Mouse (Mus musculus): Measurements from ENCODE around the gene Vmac. TPM values are rescaled to one million over a fixed set of nuclear protein-coding genes. Genes with fewer than 3 reads are reported as not detected.

Vmac gene
- polyA plus RNA-seq, 1 experiment from 2014 or later, result 15.5 TPM

DNA sequence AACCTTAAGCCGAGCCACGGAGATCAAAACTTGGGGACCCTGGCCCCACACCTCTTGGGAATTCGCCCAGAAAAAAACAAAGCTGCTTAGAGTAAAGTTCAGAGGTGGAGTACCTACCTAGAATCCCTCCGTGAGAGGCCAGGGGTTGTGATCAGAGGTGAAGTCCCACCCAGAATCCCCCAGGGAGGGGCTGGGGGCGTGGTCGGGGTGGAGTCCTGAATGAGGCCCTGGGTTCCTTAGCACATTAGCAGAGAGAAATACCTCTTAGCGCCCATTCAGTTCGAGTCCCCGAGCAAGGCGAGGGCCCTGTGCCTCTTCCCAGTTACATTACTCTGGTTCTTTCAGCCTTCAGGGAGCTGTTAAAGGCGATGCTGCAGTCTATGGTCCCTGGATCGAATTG is 9.8 kb upstream of the Vmac start:
- H3K4me3 ChIP-seq, result peak overlapping the region; percentile 4; the same call in 1 of the 2 replicates
- 6% methylated on average over 12 of the region's 12 CpGs for WGBS
- H3K4me1 ChIP-seq, result peaks cover 39% of the 10 kb centered on the region
- H3K9me3 ChIP-seq (replicated peaks), result no peaks in the 10 kb centered on the region
- H3K27me3 ChIP-seq (ENCODE audit: low read depth, poor library complexity, severe bottlenecking), result peaks cover 12% of the 10 kb centered on the region
- H3K27ac ChIP-seq, result peak overlapping the region; percentile 56
- peaks cover 30% of the 10 kb centered on the region for H3K36me3 ChIP-seq
- peak; percentile 59 for DNase-seq (ENCODE audit: low spot score)

DNA sequence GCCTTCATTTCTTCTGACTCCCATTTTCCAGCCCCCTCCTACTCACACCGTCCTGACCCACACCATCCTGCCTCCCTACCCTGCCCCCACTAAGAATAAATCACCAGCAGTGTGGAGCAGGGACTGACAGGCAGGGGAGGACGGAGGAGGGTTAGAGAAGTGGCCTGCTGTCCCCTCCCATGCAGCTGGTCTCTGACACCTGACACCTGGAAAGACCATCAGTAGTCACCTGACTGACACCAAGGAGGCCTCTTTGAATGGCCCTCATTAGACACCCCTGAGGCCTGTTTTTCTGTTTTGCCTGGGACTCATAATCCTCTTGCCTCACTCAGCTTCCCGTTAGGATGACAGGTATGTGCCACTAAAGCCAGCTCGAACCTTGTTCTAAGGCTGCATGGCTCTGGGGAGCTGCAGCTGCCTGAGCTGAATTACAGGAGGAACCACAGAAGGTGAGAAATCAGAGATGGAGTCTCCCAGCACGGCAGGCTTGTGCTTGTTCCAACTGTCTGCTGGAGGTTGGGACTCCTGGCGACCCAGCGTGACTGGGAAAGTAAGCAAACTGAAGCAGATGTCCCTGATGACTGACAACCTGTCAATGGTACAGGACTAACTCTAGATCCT is 9.3 kb upstream of the Vmac start:
- no peaks in the 10 kb centered on the region for H3K9me3 ChIP-seq (replicated peaks)
- no peak for DNase-seq (ENCODE audit: low spot score)
- H3K4me3 ChIP-seq, result peak overlapping the region; percentile 4; the same call in 1 of the 2 replicates
- peaks cover 12% of the 10 kb centered on the region for H3K27me3 ChIP-seq (ENCODE audit: low read depth, poor library complexity, severe bottlenecking)
- H3K36me3 ChIP-seq, result peaks cover 35% of the 10 kb centered on the region
- peaks cover 44% of the 10 kb centered on the region for H3K4me1 ChIP-seq
- peak overlapping the region; percentile 56; the same call in 1 of the 2 replicates for H3K27ac ChIP-seq
- 3% methylated on average over 7 of the region's 7 CpGs for WGBS

DNA sequence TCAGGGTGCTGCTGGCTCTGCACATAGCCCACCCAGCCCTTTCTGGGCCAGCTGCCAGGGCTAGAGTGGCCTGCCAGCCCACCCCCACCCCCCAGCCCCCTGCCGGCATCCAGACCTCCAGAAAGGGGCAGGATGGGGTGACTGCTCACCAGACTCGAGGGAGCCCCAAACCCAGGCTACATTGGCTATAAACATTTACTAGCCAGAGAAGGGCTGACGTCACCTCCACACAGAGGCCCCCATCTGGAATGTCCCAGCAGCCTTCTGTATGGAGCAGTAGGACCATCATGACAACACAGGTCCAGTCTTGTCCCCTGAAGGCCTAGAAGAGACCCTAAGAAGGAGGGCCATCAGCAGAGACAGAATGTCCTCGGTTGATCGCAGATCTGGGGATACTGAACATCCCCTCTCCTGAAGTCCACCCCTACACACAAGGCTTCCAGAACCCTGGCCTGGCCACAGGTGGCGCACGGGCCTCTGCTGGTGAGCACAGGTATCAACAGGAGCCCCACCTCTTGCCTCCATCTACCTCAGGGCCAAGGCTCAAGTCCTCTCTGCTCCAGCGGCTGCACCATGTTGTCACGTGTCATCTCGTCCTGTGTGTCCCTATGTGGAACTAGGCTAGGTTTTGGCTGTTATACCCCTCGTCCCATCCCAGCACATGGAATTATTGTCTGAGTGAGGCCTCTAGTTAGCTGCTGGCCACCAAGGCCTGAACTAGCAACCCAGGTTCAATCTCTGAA is 5.8 kb upstream of the Vmac start:
- DNase-seq (ENCODE audit: low spot score), result no peak
- Histone ChIP-seq H3K27ac (peak overlapping the region; percentile 53; the same call in 1 of the 2 replicates), H3K36me3 (peaks cover 63% of the 10 kb centered on the region)

DNA sequence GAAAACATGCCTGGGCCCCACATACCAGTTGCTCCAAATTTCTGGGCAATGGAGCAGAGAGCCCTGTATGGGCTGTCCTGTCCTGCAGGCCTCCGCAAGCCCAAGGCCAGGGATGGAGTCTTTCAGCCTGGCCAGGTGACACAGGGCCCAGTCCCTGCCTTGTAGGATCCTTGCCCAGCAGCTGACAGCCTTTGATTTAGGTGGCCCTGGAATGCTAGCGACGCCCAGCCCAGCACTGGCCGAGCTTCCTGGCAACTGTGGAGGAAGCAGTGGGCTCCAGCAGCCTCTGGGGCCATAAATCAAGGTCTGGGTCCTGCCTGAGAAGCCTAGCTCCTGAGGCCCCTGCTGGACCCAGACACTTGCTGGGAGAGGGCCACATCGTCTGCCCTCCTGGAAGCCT is 4.6 kb upstream of the Vmac start:
- no peak overlapping the region; the same call in 1 of the 2 replicates for H3K4me3 ChIP-seq
- 34% methylated on average over 5 of the region's 5 CpGs for WGBS
- H3K36me3 ChIP-seq, result peaks cover 63% of the 10 kb centered on the region
- H3K9me3 ChIP-seq (replicated peaks), result no peaks in the 10 kb centered on the region
- peak overlapping the region; percentile 53 for H3K27ac ChIP-seq
- peaks cover 46% of the 10 kb centered on the region for H3K4me1 ChIP-seq
- DNase-seq (ENCODE audit: low spot score), result peak; percentile 49
- no peaks in the 10 kb centered on the region for H3K27me3 ChIP-seq (ENCODE audit: low read depth, poor library complexity, severe bottlenecking)

More for the DNA sequence above, 5.8 kb upstream of the Vmac start:
- H3K4me3 ChIP-seq, result no peak overlapping the region
- H3K4me1 ChIP-seq, result peaks cover 51% of the 10 kb centered on the region
- no peaks in the 10 kb centered on the region for H3K9me3 ChIP-seq (replicated peaks)
- H3K27me3 ChIP-seq (ENCODE audit: low read depth, poor library complexity, severe bottlenecking), result peaks cover 6% of the 10 kb centered on the region
- WGBS, result 86% methylated on average over 11 of the region's 11 CpGs

DNA sequence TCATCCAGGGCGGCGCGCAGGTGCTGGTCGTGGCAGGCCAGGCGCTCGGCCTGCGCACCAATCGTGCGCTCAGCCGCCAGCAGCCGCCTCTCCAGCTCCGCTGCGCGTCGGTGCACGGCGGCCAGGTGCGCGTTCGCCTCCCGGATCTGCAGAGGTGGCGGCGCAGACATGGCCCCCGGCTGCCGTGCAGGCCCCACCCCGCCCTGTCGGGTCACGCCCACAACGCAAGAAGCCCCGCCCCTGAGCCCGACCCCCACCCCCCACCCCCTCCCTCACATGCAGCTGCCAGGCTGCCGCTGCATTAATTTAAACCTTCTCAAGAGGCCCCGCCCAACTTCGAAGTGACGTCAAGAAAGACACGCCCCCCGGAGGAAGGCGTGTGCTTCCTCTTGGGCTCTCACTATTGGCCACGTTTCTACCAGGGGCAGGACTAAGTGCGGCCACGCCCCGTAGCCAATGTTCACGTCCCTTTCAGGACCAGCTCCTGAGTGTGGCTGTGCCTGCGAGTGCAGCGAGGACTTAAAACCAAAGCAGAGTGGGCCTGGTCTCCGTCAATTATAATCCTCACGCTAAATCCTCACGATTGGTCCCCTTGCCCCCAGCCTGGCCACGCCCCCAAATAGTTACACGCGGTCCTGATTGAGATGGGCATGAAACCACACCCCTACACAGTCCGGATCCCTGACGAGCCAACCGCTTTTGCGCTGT is 1.0 kb downstream of the Vmac start:
- Histone ChIP-seq H3K27me3 (ENCODE audit: low read depth, poor library complexity, severe bottlenecking) (no peaks in the 10 kb centered on the region), H3K9me3 (replicated peaks) (no peaks in the 10 kb centered on the region), H3K4me3 (peak overlapping the region; percentile 84), H3K4me1 (peaks cover 37% of the 10 kb centered on the region), H3K27ac (peak overlapping the region; percentile 93), H3K36me3 (peaks cover 39% of the 10 kb centered on the region)
- WGBS, result under 1% methylated on average over 55 of the region's 55 CpGs
- DNase-seq (ENCODE audit: low spot score), result peak; percentile 97

DNA sequence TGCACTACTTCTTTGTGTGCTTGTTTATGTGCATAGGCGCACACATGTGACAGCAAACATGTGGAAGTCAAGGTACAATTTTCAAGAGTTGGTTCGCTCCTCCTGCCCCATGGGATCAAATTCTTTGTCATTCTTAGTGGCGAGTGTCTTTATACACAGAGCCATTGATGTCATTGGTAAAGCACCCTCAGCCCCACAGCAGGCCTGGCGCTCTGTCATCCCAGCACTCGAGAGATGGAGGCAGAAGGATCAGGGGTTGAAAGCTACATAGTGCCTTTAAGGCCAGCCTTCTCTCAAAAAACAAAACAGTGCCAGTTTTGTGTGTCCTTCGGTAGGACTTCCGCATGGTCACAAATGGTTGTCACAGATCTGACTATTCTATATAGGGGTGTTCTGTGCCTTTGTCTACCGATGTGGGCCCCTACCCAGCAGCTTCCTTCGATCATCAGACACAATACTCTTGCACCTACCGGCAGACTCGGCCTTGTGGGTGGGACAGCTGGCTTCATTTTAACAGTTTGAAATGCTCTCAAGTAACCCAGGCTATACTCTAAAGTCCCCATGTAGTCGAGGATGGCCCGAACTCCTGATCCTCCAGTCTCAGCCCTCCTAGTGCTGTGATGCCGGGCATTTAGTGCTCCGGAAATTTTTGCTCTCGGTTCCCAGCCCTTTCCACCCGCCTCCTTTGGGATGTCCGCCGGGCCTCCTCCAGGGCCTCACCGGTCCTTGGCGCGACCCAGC is 1.7 kb downstream of the Vmac start:
- Histone ChIP-seq H3K4me1 (peaks cover 34% of the 10 kb centered on the region), H3K27ac (peak overlapping the region; percentile 93), H3K9me3 (replicated peaks) (no peaks in the 10 kb centered on the region), H3K36me3 (peaks cover 39% of the 10 kb centered on the region), H3K27me3 (ENCODE audit: low read depth, poor library complexity, severe bottlenecking) (no peaks in the 10 kb centered on the region), H3K4me3 (peak overlapping the region; percentile 84)
- DNase-seq (ENCODE audit: low spot score), result no peak
- WGBS, result 29% methylated on average over 22 of the region's 22 CpGs

DNA sequence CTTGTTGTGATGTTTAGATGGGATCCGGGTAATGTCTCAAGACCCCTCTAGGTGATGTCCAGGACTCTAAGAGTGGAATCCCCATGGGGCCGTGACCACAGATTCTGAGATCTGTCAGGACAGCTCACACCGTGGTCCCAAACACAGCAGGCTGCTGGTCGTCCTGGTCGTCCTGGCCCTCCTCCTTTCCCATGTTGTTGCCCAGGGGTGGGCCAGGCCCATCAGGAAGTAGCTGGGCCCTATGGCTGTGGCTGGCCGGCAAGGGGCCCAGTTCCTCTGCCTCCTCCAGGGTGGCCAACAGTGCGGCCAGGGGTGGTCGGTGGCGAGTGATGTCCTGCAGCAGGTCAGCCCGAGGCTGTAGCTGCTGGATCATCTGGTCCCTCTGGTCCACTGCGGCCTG is 2.5 kb downstream of the Vmac start:
- H3K36me3 ChIP-seq, result peaks cover 39% of the 10 kb centered on the region
- no peaks in the 10 kb centered on the region for H3K27me3 ChIP-seq (ENCODE audit: low read depth, poor library complexity, severe bottlenecking)

DNA sequence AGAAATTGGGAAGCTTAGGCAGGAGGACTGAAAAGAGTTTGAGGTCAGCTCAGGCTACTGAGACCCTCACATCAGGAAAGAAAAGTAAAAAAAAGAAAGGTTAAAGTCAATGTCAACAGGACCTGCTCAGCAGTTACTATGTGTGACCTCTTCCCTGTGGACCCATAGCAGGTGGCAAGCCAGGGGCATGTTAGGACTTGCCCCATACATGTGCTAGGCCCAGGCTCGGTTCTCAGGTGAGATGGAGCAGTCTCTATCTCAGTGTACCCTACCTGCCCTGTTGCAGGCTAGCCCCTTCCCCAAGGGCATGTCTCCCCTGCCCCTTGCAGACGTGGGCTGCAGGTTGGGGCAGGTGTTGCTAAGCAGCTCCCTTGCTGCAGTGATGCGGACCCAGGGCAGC is 8.1 kb downstream of the Vmac start:
- H3K27ac ChIP-seq, result no peak overlapping the region
- no peak for DNase-seq (ENCODE audit: low spot score)
- 87% methylated on average over 3 of the region's 3 CpGs for WGBS
- H3K4me1 ChIP-seq, result no peaks in the 10 kb centered on the region
- no peaks in the 10 kb centered on the region for H3K27me3 ChIP-seq (ENCODE audit: low read depth, poor library complexity, severe bottlenecking)
- H3K9me3 ChIP-seq (replicated peaks), result no peaks in the 10 kb centered on the region
- H3K36me3 ChIP-seq, result peaks cover 85% of the 10 kb centered on the region
- H3K4me3 ChIP-seq, result no peak overlapping the region

More for the DNA sequence above, 2.5 kb downstream of the Vmac start:
- no peak overlapping the region for H3K27ac ChIP-seq
- no peaks in the 10 kb centered on the region for H3K9me3 ChIP-seq (replicated peaks)
- WGBS, result 67% methylated on average over 11 of the region's 11 CpGs
- peak overlapping the region; percentile 84 for H3K4me3 ChIP-seq
- no peak for DNase-seq (ENCODE audit: low spot score)
- peaks cover 34% of the 10 kb centered on the region for H3K4me1 ChIP-seq

DNA sequence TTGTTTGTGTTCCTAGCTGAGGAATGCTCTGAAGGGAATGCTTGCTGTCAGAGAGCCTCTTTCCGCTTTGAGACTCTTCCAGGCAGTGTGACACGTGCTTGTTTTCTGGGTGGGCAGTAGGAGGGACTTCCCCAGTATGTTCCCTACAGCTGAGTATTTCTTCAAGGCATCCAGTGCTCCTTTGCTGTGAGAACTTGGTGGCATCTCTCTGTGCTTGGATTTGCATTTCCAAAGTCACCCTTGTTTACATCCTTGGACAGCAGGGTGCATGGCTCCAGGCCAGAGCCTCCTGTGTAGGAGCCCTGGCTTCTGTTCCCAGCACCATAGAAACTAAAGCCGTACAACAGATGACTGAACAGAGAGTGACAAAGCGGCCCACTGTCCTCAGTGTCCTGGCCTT is 9.1 kb downstream of the Vmac start:
- Histone ChIP-seq H3K27ac (no peak overlapping the region), H3K4me3 (no peak overlapping the region), H3K36me3 (peaks cover 95% of the 10 kb centered on the region), H3K9me3 (replicated peaks) (no peaks in the 10 kb centered on the region), H3K27me3 (ENCODE audit: low read depth, poor library complexity, severe bottlenecking) (no peaks in the 10 kb centered on the region), H3K4me1 (no peaks in the 10 kb centered on the region)
- WGBS, result 94% methylated on average over 4 of the region's 4 CpGs
- no peak for DNase-seq (ENCODE audit: low spot score)

DNA sequence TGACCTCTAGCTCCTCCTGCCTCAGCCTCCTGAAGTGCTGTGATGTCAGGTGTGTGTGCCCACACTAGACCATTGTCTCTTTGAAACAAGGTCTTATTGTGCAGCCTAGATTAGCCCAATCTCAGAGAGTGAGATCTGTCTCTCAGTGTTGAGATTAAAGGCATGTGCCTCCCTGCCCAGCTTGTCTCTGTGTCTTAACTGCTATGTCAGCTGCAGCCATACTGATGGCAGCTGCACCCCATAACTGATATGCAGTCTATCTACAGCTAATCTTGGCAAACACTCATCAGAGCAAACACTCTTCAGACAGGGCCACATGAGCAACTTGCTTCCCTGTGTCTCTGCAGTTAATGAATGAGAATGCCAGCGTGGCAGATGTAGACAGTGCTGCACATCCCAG is 11.3 kb downstream of the Vmac start:
- H3K4me3 ChIP-seq, result no peak overlapping the region
- H3K27me3 ChIP-seq (ENCODE audit: low read depth, poor library complexity, severe bottlenecking), result no peaks in the 10 kb centered on the region
- H3K4me1 ChIP-seq, result no peaks in the 10 kb centered on the region
- no peak for DNase-seq (ENCODE audit: low spot score)
- H3K36me3 ChIP-seq, result peaks cover 100% of the 10 kb centered on the region
- 98% methylated on average over 1 of the region's 1 CpGs for WGBS
- no peak overlapping the region for H3K27ac ChIP-seq
- no peaks in the 10 kb centered on the region for H3K9me3 ChIP-seq (replicated peaks)

DNA sequence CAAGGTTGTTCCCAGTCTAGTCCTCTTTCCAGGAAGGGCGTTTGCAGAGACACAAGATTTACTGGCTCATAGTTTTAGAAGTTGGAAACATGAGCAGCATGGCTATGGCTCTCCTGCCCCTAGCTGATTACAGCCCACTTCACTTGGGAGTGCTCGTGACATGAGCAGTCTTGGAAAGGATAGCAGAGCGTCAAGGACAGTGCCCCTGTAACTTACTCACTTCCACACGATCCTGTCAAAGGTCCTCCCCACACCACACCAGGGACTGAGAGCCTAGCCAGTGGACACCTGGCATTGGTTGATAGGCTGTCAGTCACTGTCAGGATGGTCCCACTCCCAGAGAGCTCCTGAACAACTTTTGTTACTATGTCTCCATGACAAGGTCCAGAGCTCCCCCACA is 14.8 kb downstream of the Vmac start:
- 85% methylated on average over 4 of the region's 4 CpGs for WGBS

DNA sequence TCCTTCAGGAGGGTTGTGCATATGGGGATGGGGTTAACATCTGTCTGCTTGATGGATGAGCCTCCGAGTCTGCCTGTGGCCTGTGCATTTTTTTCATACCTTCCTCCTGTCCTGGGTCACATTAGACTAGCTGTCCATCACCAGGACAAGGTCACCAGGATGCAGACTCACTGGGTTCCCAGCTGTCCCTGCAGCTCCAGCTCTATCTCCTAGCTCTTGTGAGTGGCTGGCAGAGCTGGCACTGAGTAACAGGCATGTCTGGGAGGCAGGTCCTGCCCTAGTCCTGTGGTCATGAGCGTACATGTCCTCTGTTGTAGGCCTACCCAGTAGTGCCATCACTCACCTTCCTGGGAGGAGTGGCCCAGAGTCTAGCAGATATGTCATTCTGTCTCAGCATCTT is 17.4 kb downstream of the Vmac start:
- H3K9me3 ChIP-seq (replicated peaks), result no peaks in the 10 kb centered on the region
- no peak overlapping the region for H3K4me3 ChIP-seq
- DNase-seq (ENCODE audit: low spot score), result no peak
- no peaks in the 10 kb centered on the region for H3K27me3 ChIP-seq (ENCODE audit: low read depth, poor library complexity, severe bottlenecking)
- 87% methylated on average over 2 of the region's 2 CpGs for WGBS
- no peaks in the 10 kb centered on the region for H3K4me1 ChIP-seq
- no peak overlapping the region for H3K27ac ChIP-seq
- H3K36me3 ChIP-seq, result peaks cover 100% of the 10 kb centered on the region

More for the DNA sequence above, 14.8 kb downstream of the Vmac start:
- H3K36me3 ChIP-seq, result peaks cover 100% of the 10 kb centered on the region
- no peak overlapping the region for H3K4me3 ChIP-seq
- no peaks in the 10 kb centered on the region for H3K4me1 ChIP-seq
- no peaks in the 10 kb centered on the region for H3K27me3 ChIP-seq (ENCODE audit: low read depth, poor library complexity, severe bottlenecking)
- no peak for DNase-seq (ENCODE audit: low spot score)
- H3K9me3 ChIP-seq (replicated peaks), result no peaks in the 10 kb centered on the region
- no peak overlapping the region for H3K27ac ChIP-seq
